Mouse (Mus musculus): Measurements from ENCODE around the gene Cchcr1. TPM values are rescaled to one million over a fixed set of nuclear protein-coding genes. Genes with fewer than 3 reads are reported as not detected.
A peak's percentile ranks its signal among the peaks of the same experiment; 100 is the strongest.

The Cchcr1 gene
- polyA plus RNA-seq, 1 experiment from 2014 or later, result 12.9 TPM

DNA sequence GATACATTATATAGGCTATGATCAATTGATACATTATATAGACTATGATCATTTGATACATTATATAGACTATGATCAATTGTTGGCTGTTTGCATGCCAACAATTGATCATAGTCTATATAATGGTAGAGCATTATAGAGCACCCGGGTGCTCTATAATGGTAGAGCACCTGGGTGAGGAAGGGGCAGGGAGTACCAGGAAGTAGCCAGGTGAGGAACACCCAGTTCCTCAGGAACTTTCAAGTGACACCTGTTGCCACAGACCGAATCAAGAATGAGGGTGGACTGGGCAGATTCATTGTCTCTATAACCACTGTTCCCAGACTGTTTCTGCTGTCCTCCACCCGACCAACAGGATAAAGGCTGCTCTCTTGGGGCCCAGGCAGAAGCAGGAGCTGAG is 50.2 kb downstream of the Cchcr1 start, which contains the start of gene 2300002M23Rik:
Gene 2300002M23Rik (plus strand): TSS at position 301 of the 400 bp plus-strand sequence.
- H3K4me1 ChIP-seq, result peaks cover 14% of the 10 kb centered on the region
- H3K9ac ChIP-seq, result no peak within 1 kb of the TSS
- H3K4me3 ChIP-seq, result no peak within 1 kb of the TSS
- H3K36me3 ChIP-seq, result no peaks in the 10 kb centered on the region
- no peaks in the 10 kb centered on the region for H3K9me3 ChIP-seq
- no peak within 1 kb of the TSS for H3K4me2 ChIP-seq (replicated peaks)
- H3K27ac ChIP-seq, result no peak within 1 kb of the TSS
- ATAC-seq (ENCODE audit: low FRiP score, low read depth), result no peak
- WGBS, result 60% methylated on average over 3 of the region's 3 CpGs
- peaks cover 13% of the 10 kb centered on the region for H3K27me3 ChIP-seq (replicated peaks)

DNA sequence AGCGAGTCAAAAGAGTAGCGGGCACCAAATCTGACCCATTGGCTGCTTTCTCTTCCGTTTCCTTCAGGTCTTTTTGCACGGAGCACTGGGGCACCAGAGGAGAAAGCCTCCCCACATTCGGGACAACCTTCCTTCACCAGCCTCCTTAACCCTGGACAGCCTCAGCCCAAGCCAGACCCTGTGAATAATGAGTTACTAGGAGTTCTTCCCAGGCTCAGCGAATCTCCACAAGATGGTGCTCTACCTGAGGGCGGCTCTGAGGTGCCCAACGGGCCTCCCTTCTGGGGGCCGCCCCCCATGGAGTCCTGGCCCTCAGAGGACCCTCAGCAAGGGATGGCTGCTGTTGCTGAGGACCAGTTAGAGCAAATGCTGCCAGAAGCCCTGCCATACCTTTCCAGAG is 50.9 kb downstream of the Cchcr1 start:
- no peak for ATAC-seq (ENCODE audit: low FRiP score, low read depth)
- H3K4me3 ChIP-seq, result no peak overlapping the region
- H3K27ac ChIP-seq, result no peak overlapping the region
- WGBS, result 26% methylated on average over 9 of the region's 9 CpGs
- peaks cover 13% of the 10 kb centered on the region for H3K27me3 ChIP-seq (replicated peaks)
- H3K4me1 ChIP-seq, result peaks cover 14% of the 10 kb centered on the region
- H3K36me3 ChIP-seq, result no peaks in the 10 kb centered on the region
- no peak overlapping the region for H3K4me2 ChIP-seq (replicated peaks)
- H3K9me3 ChIP-seq, result no peaks in the 10 kb centered on the region
- no peak overlapping the region for H3K9ac ChIP-seq

DNA sequence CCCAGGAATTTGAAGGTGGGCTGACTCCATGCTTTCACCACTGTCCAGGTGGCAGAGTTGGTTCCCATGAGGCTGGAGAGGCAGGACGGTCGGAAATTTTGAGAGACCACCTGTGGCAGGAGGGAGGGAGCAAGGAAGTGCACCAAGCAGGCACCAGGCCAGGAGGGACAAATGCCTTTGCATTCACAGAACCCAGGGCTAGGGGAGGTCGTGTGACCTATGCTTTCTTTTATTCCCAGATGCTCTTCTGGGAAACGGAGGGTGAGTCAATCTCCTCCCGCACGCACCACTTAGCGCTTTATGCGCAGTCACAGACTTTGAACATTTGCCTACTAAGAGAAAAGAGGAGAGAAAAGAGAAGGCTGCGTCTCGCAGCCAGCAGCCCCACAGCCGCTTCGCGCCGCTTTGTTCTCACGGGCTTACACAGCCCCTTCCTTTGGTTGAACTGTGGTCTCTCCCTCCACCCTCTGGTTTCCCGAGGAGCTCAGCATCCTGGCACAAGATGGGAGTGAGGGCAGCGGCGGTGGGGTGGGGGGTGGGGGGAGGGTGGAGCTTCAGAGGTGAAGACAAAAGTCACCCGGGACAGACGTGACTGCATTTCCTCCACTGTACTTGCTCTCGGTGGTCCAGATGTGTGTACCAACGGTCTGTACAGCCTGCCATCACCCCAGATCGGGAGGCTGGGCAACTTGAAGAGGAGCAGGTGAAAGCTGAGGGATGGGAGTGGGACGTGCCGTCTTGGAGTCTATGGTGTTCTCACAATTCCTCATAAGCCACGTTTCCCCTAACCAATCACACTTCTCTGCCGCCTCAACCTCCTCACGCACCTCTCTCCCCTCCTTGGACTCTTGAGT is 52.4 kb downstream of the Cchcr1 start:
- Histone ChIP-seq H3K9ac (peak overlapping the region; percentile 45), H3K4me3 (peak overlapping the region; percentile 19), H3K4me1 (peaks cover 14% of the 10 kb centered on the region), H3K36me3 (no peaks in the 10 kb centered on the region), H3K4me2 (replicated peaks) (peak overlapping the region; percentile 60), H3K27me3 (replicated peaks) (peaks cover 13% of the 10 kb centered on the region), H3K27ac (no peak overlapping the region), H3K9me3 (no peaks in the 10 kb centered on the region)
- ATAC-seq (ENCODE audit: low FRiP score, low read depth), result peak; percentile 74
- 3% methylated on average over 28 of the region's 28 CpGs for WGBS

DNA sequence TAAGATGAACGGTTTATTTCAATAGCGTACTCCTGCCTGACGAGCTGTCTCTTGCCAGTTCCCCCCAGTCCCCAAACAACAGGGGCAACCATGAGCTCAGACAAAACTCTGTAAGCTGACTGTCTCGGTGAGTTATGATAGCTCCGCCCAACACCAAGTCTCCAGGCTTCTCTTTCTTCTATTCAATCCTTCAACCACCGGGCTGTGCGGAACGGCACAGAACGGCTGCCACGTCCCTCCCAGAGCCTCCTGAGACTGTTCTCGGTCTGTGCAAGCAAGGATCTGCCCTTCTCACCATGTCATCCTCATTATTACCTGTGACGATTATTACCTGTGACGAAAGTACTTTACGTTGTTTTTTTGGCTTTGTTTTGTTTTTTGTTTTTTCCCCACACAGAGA is 53.9 kb downstream of the Cchcr1 start:
- H3K4me1 ChIP-seq, result peaks cover 14% of the 10 kb centered on the region
- WGBS, result 38% methylated on average over 14 of the region's 14 CpGs
- peaks cover 13% of the 10 kb centered on the region for H3K27me3 ChIP-seq (replicated peaks)
- no peak overlapping the region for H3K9ac ChIP-seq
- H3K4me3 ChIP-seq, result no peak overlapping the region
- H3K4me2 ChIP-seq (replicated peaks), result no peak overlapping the region
- H3K36me3 ChIP-seq, result no peaks in the 10 kb centered on the region
- peak; percentile 52 for ATAC-seq (ENCODE audit: low FRiP score, low read depth)
- no peak overlapping the region for H3K27ac ChIP-seq
- no peaks in the 10 kb centered on the region for H3K9me3 ChIP-seq

DNA sequence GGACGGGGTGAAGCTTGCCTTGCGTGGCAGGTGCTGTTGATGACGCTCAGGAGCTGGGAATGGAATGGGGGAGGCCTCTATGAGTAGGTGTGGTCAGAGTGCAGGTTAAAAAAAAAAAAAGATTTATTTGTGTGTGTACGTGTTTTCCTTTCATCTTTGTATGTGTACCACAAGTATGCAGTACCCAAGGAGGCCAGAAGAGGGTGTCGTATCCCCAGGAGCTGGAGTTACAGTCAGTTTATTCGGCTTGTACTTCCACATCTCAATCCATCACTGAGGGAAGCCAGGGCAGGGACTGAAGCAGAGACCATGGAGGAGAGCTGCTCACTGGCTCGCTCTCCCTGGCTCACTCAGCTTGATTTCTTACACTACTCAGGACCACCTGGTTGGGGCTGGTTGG is 54.6 kb downstream of the Cchcr1 start:
- no peak overlapping the region for H3K27ac ChIP-seq
- H3K4me2 ChIP-seq (replicated peaks), result no peak overlapping the region
- H3K27me3 ChIP-seq (replicated peaks), result peaks cover 13% of the 10 kb centered on the region
- no peaks in the 10 kb centered on the region for H3K9me3 ChIP-seq
- peaks cover 14% of the 10 kb centered on the region for H3K4me1 ChIP-seq
- no peak overlapping the region for H3K9ac ChIP-seq
- H3K36me3 ChIP-seq, result no peaks in the 10 kb centered on the region
- ATAC-seq (ENCODE audit: low FRiP score, low read depth), result no peak
- WGBS, result 96% methylated on average over 7 of the region's 7 CpGs
- no peak overlapping the region for H3K4me3 ChIP-seq

DNA sequence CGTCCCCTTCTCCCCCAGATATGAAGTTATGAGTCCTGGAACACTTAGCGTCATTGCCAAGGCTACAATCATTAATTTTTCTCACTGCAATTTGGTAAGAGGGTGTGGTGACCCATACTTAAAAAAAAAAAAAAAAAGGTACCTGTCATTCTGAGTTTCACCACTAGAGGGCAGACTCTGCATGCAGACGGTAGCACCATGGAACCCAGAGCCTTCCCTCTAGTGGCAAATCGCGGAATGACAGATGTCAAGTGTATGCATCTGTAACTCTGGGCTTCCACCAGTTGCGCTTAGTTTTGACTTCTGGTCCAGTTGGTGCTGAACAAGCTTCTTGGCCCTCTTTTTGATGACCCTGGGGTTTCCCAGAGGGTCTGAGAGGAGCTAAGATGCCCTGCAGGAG is 61.3 kb downstream of the Cchcr1 start:
- no peak overlapping the region for H3K4me2 ChIP-seq (replicated peaks)
- H3K9me3 ChIP-seq, result no peaks in the 10 kb centered on the region
- no peaks in the 10 kb centered on the region for H3K36me3 ChIP-seq
- H3K4me1 ChIP-seq, result no peaks in the 10 kb centered on the region
- no peak for ATAC-seq (ENCODE audit: low FRiP score, low read depth)
- 21% methylated on average over 6 of the region's 6 CpGs for WGBS
- H3K27ac ChIP-seq, result no peak overlapping the region
- H3K9ac ChIP-seq, result no peak overlapping the region
- no peaks in the 10 kb centered on the region for H3K27me3 ChIP-seq (replicated peaks)
- H3K4me3 ChIP-seq, result no peak overlapping the region

Other genes starting within 250 kb of the Cchcr1 start
- 0.06 and 0.10 TPM in 2 replicates for gene H2-Q1, start 196.7 kb upstream of the Cchcr1 start, polyA plus RNA-seq (2016; fragmentation: Nextera tagmentation; extraction: Ambion mirVana)
- 0.28 and 0.42 TPM in 2 replicates for gene H2-Q2, start 174.9 kb upstream of the Cchcr1 start, polyA plus RNA-seq (2016; fragmentation: Nextera tagmentation; extraction: Ambion mirVana)
- 2.7 and 3.2 TPM in 2 replicates for gene H2-Q4, start 137.5 kb upstream of the Cchcr1 start, polyA plus RNA-seq (2016; fragmentation: Nextera tagmentation; extraction: Ambion mirVana)
- 0.48 and 0.64 TPM in 2 replicates for gene H2-Q6, start 92.2 kb upstream of the Cchcr1 start, polyA plus RNA-seq (2016; fragmentation: Nextera tagmentation; extraction: Ambion mirVana)
- 6.5 and 6.8 TPM in 2 replicates for gene H2-Q7, start 77.9 kb upstream of the Cchcr1 start, polyA plus RNA-seq (2016; fragmentation: Nextera tagmentation; extraction: Ambion mirVana)
- 0.18 and 0.27 TPM in 2 replicates for gene H2-Q10, start 47.0 kb upstream of the Cchcr1 start, polyA plus RNA-seq (2016; fragmentation: Nextera tagmentation; extraction: Ambion mirVana)
- gene Pou5f1, start 11.1 kb upstream of the Cchcr1 start, polyA plus RNA-seq (2016; fragmentation: Nextera tagmentation; extraction: Ambion mirVana), result not detected in 2 replicates
- 34.1 and 35.1 TPM in 2 replicates for gene Tcf19, start 276 bp upstream of the Cchcr1 start, polyA plus RNA-seq (2016; fragmentation: Nextera tagmentation; extraction: Ambion mirVana)
- 0.91 and 1.4 TPM in 2 replicates for gene Psors1c2, start 16.1 kb downstream of the Cchcr1 start, polyA plus RNA-seq (2016; fragmentation: Nextera tagmentation; extraction: Ambion mirVana)
- not detected in 2 replicates for gene Cdsn, start 35.0 kb downstream of the Cchcr1 start, polyA plus RNA-seq (2016; fragmentation: Nextera tagmentation; extraction: Ambion mirVana)
- gene 2300002M23Rik, start 50.4 kb downstream of the Cchcr1 start, polyA plus RNA-seq (2016; fragmentation: Nextera tagmentation; extraction: Ambion mirVana), result not detected in 2 replicates
- not detected in 2 replicates for gene Sfta2, start 84.4 kb downstream of the Cchcr1 start, polyA plus RNA-seq (2016; fragmentation: Nextera tagmentation; extraction: Ambion mirVana)
- gene Gm9573, start 109.5 kb downstream of the Cchcr1 start, polyA plus RNA-seq (2016; fragmentation: Nextera tagmentation; extraction: Ambion mirVana), result not detected in 2 replicates
- 0.10 TPM in 1 of 2 replicates, not detected in the other for gene Mucl3, start 126.6 kb downstream of the Cchcr1 start, polyA plus RNA-seq (2016; fragmentation: Nextera tagmentation; extraction: Ambion mirVana)
- 14.9 and 15.2 TPM in 2 replicates for gene Vars2, start 150.5 kb downstream of the Cchcr1 start, polyA plus RNA-seq (2016; fragmentation: Nextera tagmentation; extraction: Ambion mirVana)
- 35.8 and 36.9 TPM in 2 replicates for gene Gtf2h4, start 156.6 kb downstream of the Cchcr1 start, polyA plus RNA-seq (2016; fragmentation: Nextera tagmentation; extraction: Ambion mirVana)
- gene Ddr1, start 187.5 kb downstream of the Cchcr1 start, polyA plus RNA-seq (2016; fragmentation: Nextera tagmentation; extraction: Ambion mirVana), result 170 and 172 TPM in 2 replicates

All from neural tube, embryonic 12.5 days (tissue).